Mouse (Mus musculus): ENCODE results near the gene Mrpl9. TPM values are rescaled to one million over a fixed set of nuclear protein-coding genes. Genes with fewer than 3 reads are reported as not detected.

The Mrpl9 gene
- polyA plus RNA-seq, 1 experiment = 81.6 TPM

DNA sequence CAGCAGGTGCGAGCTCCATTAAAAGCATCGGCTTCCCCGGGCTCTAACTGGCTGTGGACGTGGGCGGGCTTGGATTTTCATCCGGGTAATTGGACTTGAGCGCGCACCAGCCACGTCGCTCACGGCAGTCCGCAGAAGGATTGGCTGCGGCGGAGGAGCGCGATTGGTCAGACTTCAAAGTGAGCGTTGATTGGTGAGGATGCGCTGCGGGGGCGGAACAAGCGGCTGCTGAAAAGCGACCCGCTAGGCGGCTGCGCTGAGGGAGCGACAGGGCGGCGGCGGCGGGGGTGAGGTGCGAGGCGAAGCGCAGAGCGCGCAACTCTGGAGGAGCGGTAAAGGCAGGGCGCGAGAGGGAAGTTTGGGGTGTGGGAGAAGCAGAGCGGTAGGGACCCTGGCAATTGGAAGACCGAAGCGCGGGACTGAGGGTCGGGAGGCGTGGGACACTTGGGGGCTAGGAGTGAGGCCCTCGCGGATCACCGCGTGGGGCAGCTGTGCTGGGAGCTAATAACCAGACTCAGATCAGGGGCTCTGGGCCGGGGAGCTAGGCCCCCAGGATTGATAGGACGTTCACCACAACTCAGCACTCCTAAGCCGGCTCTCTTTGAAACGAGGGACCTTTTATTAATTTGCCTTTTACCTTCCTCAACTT lies 30.0 kb upstream of the Mrpl9 start, which contains the start of gene Tdrkh:
Gene Tdrkh, plus strand, starts transcription at position 243 of the 649 bp plus-strand sequence.
- Histone ChIP-seq H3ac (ENCODE audit: control insufficient read depth, insufficient read length, low read depth) (peak within 1 kb of the TSS; percentile 59), H3K27me3 (ENCODE audit: control insufficient read depth, insufficient read depth, insufficient read length) (peaks cover 10% of the 10 kb centered on the region), H3K36me3 (ENCODE audit: control insufficient read depth, insufficient read depth) (no peaks in the 10 kb centered on the region), H3K79me2 (ENCODE audit: control insufficient read depth, insufficient read depth) (no peaks in the 10 kb centered on the region), H3K4me3 (ENCODE audit: insufficient read depth, poor library complexity, severe bottlenecking) (peak within 1 kb of the TSS; percentile 6), H3K79me3 (ENCODE audit: low read depth) (no peaks in the 10 kb centered on the region)
- TF ChIP-seq MYOD1 (IDR thresholded peaks at IDR 0.05; ENCODE audit: control insufficient read depth, insufficient read length, low read depth) = no peak
- TF ChIP-seq MAX (IDR thresholded peaks at IDR 0.05) = peak; percentile 69

DNA sequence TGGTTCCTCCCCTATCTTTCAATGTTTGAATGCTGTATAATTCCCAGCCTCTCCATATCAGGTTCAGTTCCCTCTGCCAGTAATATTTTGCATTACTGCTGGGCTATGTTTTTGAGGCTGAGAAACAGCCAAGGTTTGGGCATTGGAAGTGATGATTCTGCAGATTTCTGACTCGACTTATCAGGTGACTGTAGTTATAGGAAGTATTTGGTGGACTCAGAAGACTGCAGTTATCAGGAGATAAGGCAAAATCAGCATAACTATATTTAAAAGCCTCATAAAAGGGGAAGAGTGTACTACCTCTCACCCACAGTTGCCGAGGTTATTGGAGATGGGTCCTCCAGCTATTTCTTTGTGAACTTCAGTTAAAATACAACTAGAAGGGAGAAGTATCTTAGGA lies 12.1 kb upstream of the Mrpl9 start:
- Histone ChIP-seq H3K36me3 (ENCODE audit: control insufficient read depth, insufficient read depth) (no peaks in the 10 kb centered on the region), H3K27me3 (ENCODE audit: control insufficient read depth, insufficient read depth, insufficient read length) (no peaks in the 10 kb centered on the region), H3K79me2 (ENCODE audit: control insufficient read depth, insufficient read depth) (no peaks in the 10 kb centered on the region), H3K4me3 (ENCODE audit: insufficient read depth, poor library complexity, severe bottlenecking) (no peak overlapping the region), H3ac (ENCODE audit: control insufficient read depth, insufficient read length, low read depth) (no peak overlapping the region), H3K79me3 (ENCODE audit: low read depth) (no peaks in the 10 kb centered on the region)
- TF ChIP-seq CTCF (IDR thresholded peaks at IDR 0.05; ENCODE audit: control insufficient read depth, insufficient read depth, insufficient read length) (no peak), MYOG (IDR thresholded peaks at IDR 0.05; ENCODE audit: control insufficient read depth, extremely low read depth, insufficient read length) (no peak), MYOD1 (IDR thresholded peaks at IDR 0.05; ENCODE audit: control insufficient read depth, insufficient read length, low read depth) (no peak), CEBPB (IDR thresholded peaks at IDR 0.05; ENCODE audit: low read depth) (no peak), MAX (IDR thresholded peaks at IDR 0.05) (no peak), FOSL1 (IDR thresholded peaks at IDR 0.05; ENCODE audit: insufficient read depth, low read length, poor library complexity, severe bottlenecking) (no peak), USF1 (IDR thresholded peaks at IDR 0.05; ENCODE audit: low read depth) (no peak)

DNA sequence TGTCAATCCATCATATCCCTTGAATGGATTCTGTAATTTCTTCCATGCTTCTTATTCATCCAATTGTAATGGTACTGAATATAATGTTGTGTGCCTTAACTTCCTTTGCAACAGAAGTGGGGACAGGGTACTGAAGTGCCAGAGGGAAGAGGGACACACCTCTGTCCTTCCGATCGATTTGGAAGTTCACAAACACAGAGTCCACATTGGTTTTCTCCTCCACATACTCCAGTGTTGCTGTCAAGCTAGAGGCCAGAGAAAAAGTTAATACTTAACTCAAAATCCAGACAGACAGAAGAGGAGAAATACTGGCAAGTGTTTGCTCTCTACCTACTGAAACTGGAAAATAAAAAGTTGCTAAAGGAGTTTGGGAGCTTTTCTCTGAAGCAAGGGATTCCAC lies 8.8 kb upstream of the Mrpl9 start:
- Histone ChIP-seq H3K4me3 (ENCODE audit: insufficient read depth, poor library complexity, severe bottlenecking) (no peak overlapping the region), H3K79me2 (ENCODE audit: control insufficient read depth, insufficient read depth) (no peaks in the 10 kb centered on the region)
- TF ChIP-seq USF1 (IDR thresholded peaks at IDR 0.05; ENCODE audit: low read depth) = no peak
- TF ChIP-seq FOSL1 (IDR thresholded peaks at IDR 0.05; ENCODE audit: insufficient read depth, low read length, poor library complexity, severe bottlenecking) = no peak
- TF ChIP-seq CEBPB (IDR thresholded peaks at IDR 0.05; ENCODE audit: low read depth) = no peak
- no peak for TF ChIP-seq MYOD1 (IDR thresholded peaks at IDR 0.05; ENCODE audit: control insufficient read depth, insufficient read length, low read depth)
- TF ChIP-seq MYOG (IDR thresholded peaks at IDR 0.05; ENCODE audit: control insufficient read depth, extremely low read depth, insufficient read length) = no peak
- TF ChIP-seq MAX (IDR thresholded peaks at IDR 0.05) = no peak
- TF ChIP-seq CTCF (IDR thresholded peaks at IDR 0.05; ENCODE audit: control insufficient read depth, insufficient read depth, insufficient read length) = no peak

DNA sequence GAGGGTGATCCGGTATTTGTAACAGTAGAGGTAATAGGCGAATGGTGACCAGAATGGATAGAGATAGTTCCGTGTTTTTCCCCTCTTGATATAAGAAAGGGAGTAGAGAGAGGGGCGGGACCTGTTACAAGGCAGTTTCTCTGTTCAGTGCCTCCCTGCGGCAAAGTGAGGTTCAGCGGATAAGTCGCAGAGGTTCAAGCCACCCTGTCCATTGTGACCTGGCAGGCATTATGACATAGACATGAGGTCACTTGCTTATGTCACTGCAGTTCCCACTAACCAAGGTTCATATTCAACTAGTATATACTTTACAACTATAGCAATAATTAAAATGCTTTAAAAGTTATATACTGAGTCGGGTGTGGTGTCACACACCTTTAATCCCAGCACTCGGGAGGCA lies 6.7 kb upstream of the Mrpl9 start:
- Histone ChIP-seq H3K79me2 (ENCODE audit: control insufficient read depth, insufficient read depth) (no peaks in the 10 kb centered on the region), H3K36me3 (ENCODE audit: control insufficient read depth, insufficient read depth) (no peaks in the 10 kb centered on the region), H3K4me3 (ENCODE audit: insufficient read depth, poor library complexity, severe bottlenecking) (no peak overlapping the region), H3K27me3 (ENCODE audit: control insufficient read depth, insufficient read depth, insufficient read length) (no peaks in the 10 kb centered on the region), H3K79me3 (ENCODE audit: low read depth) (no peaks in the 10 kb centered on the region), H3ac (ENCODE audit: control insufficient read depth, insufficient read length, low read depth) (no peak overlapping the region)
- TF ChIP-seq FOSL1 (IDR thresholded peaks at IDR 0.05; ENCODE audit: insufficient read depth, low read length, poor library complexity, severe bottlenecking) (no peak), CTCF (IDR thresholded peaks at IDR 0.05; ENCODE audit: control insufficient read depth, insufficient read depth, insufficient read length) (no peak), MYOD1 (IDR thresholded peaks at IDR 0.05; ENCODE audit: control insufficient read depth, insufficient read length, low read depth) (no peak), USF1 (IDR thresholded peaks at IDR 0.05; ENCODE audit: low read depth) (no peak), CEBPB (IDR thresholded peaks at IDR 0.05; ENCODE audit: low read depth) (no peak), MAX (IDR thresholded peaks at IDR 0.05) (no peak), MYOG (IDR thresholded peaks at IDR 0.05; ENCODE audit: control insufficient read depth, extremely low read depth, insufficient read length) (no peak)

More for the DNA sequence above, 8.8 kb upstream of the Mrpl9 start:
- no peaks in the 10 kb centered on the region for H3K36me3 ChIP-seq (ENCODE audit: control insufficient read depth, insufficient read depth)
- no peaks in the 10 kb centered on the region for H3K27me3 ChIP-seq (ENCODE audit: control insufficient read depth, insufficient read depth, insufficient read length)
- H3K79me3 ChIP-seq (ENCODE audit: low read depth) = no peaks in the 10 kb centered on the region
- no peak overlapping the region for H3ac ChIP-seq (ENCODE audit: control insufficient read depth, insufficient read length, low read depth)

DNA sequence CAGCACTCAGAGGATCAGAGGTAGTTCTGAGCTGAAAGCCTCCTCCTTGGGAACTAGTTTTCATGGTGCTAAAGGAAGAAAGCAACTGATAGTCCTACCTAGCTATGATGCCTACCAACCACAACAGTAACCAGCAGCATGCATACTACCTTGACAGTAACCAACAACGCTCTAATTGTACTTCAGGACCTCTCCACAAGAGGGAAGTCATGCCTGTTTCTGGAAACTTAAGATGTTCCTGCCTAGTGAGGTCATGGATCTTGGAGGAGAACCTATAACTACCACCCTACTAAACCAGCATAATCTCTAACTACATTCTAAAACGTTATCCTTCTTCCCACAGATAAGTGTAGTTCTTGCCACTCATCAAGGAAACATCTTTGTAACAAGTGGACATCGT lies 1.9 kb upstream of the Mrpl9 start:
- no peak overlapping the region for H3K4me3 ChIP-seq (ENCODE audit: insufficient read depth, poor library complexity, severe bottlenecking)
- peaks cover 14% of the 10 kb centered on the region for H3K36me3 ChIP-seq (ENCODE audit: control insufficient read depth, insufficient read depth)
- H3ac ChIP-seq (ENCODE audit: control insufficient read depth, insufficient read length, low read depth) = no peak overlapping the region
- H3K27me3 ChIP-seq (ENCODE audit: control insufficient read depth, insufficient read depth, insufficient read length) = no peaks in the 10 kb centered on the region
- H3K79me3 ChIP-seq (ENCODE audit: low read depth) = peaks cover 15% of the 10 kb centered on the region
- H3K79me2 ChIP-seq (ENCODE audit: control insufficient read depth, insufficient read depth) = peaks cover 25% of the 10 kb centered on the region
- TF ChIP-seq FOSL1 (IDR thresholded peaks at IDR 0.05; ENCODE audit: insufficient read depth, low read length, poor library complexity, severe bottlenecking) (no peak), MAX (IDR thresholded peaks at IDR 0.05) (no peak), MYOG (IDR thresholded peaks at IDR 0.05; ENCODE audit: control insufficient read depth, extremely low read depth, insufficient read length) (no peak), MYOD1 (IDR thresholded peaks at IDR 0.05; ENCODE audit: control insufficient read depth, insufficient read length, low read depth) (no peak), CEBPB (IDR thresholded peaks at IDR 0.05; ENCODE audit: low read depth) (no peak), CTCF (IDR thresholded peaks at IDR 0.05; ENCODE audit: control insufficient read depth, insufficient read depth, insufficient read length) (no peak), USF1 (IDR thresholded peaks at IDR 0.05; ENCODE audit: low read depth) (no peak)

DNA sequence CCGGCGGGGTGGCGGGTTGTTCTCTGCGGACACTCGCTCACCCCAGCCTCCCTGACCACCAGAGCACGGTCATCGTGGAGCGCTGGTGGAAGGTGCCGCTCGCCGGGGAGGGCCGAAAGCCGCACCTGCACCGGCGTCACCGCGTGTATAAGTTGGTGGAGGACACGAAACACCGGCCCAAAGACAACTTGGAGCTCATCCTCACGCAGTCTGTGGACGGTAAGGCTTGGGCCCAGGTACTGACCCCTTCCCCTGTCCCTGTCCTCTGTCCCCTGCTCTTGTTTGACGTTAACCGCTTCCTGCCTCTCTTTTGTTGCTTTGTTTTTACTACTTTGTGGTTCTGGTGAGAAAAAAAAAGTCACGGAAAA lies 463 bp downstream of the Mrpl9 start, which contains the start of gene Oaz3:
Gene Oaz3, minus strand, starts transcription at position 319 of the 368 bp plus-strand sequence.
- Histone ChIP-seq H3K79me2 (ENCODE audit: control insufficient read depth, insufficient read depth) (peaks cover 25% of the 10 kb centered on the region), H3K27me3 (ENCODE audit: control insufficient read depth, insufficient read depth, insufficient read length) (no peaks in the 10 kb centered on the region), H3ac (ENCODE audit: control insufficient read depth, insufficient read length, low read depth) (peak within 1 kb of the TSS; percentile 83), H3K4me3 (ENCODE audit: insufficient read depth, poor library complexity, severe bottlenecking) (peak within 1 kb of the TSS; percentile 91), H3K79me3 (ENCODE audit: low read depth) (peaks cover 15% of the 10 kb centered on the region), H3K36me3 (ENCODE audit: control insufficient read depth, insufficient read depth) (peaks cover 38% of the 10 kb centered on the region)
- TF ChIP-seq CEBPB (IDR thresholded peaks at IDR 0.05; ENCODE audit: low read depth) = no peak
- no peak for TF ChIP-seq MYOD1 (IDR thresholded peaks at IDR 0.05; ENCODE audit: control insufficient read depth, insufficient read length, low read depth)
- no peak for TF ChIP-seq CTCF (IDR thresholded peaks at IDR 0.05; ENCODE audit: control insufficient read depth, insufficient read depth, insufficient read length)
- no peak for TF ChIP-seq MYOG (IDR thresholded peaks at IDR 0.05; ENCODE audit: control insufficient read depth, extremely low read depth, insufficient read length)
- TF ChIP-seq FOSL1 (IDR thresholded peaks at IDR 0.05; ENCODE audit: insufficient read depth, low read length, poor library complexity, severe bottlenecking) = no peak
- TF ChIP-seq USF1 (IDR thresholded peaks at IDR 0.05; ENCODE audit: low read depth) = no peak
- TF ChIP-seq MAX (IDR thresholded peaks at IDR 0.05) = no peak

All from C2C12 (cell line).